Mouse (Mus musculus) CH12.LX (cell line): ENCODE data around the gene S100a6.

Experiments used
- CTCF ChIP-seq, 2 experiments: IDR thresholded peaks in 1 of 2; conservative IDR thresholded peaks in 1 of 2; 2 replicates each; pipeline ENCODE4 v1.5.1; 2011 to 2012; ENCODE audit warnings: low read depth in 2 of 2, low read length in 2 of 2, improper control_type of control experiment in 1 of 2, inconsistent platforms in 1 of 2, mild to moderate bottlenecking in 1 of 2, moderate library complexity in 1 of 2
- E2F4 ChIP-seq: IDR thresholded peaks from 2 replicates; pipeline ENCODE4 v1.6.1; 2011; ENCODE audit warnings: low read depth, low read length, improper control_type of control experiment; ENCODE audit not compliant: insufficient replicate concordance
- EP300 ChIP-seq: IDR thresholded peaks from 2 replicates; pipeline ENCODE4 v1.6.1; 2011; ENCODE audit warnings: low read length, improper control_type of control experiment
- ETS1 ChIP-seq: conservative IDR thresholded peaks from 2 replicates; pipeline ENCODE4 v1.6.1; 2012; ENCODE audit warnings: low read depth, mild to moderate bottlenecking, inconsistent platforms, low read length, improper control_type of control experiment, moderate library complexity
- KAT2A ChIP-seq: IDR thresholded peaks from 2 replicates; pipeline ENCODE4 v1.6.1; 2012; ENCODE audit warnings: low read length, improper control_type of control experiment, inconsistent platforms; ENCODE audit not compliant: insufficient replicate concordance
- MAX ChIP-seq: IDR thresholded peaks from 2 replicates; pipeline ENCODE4 v1.6.1; 2011; ENCODE audit warnings: low read length, improper control_type of control experiment
- NRF1 ChIP-seq: IDR thresholded peaks from 2 replicates; pipeline ENCODE4 v1.6.1; 2014; ENCODE audit warnings: low read depth, mild to moderate bottlenecking, inconsistent platforms, low read length, improper control_type of control experiment, moderate library complexity
- POLR2A ChIP-seq: IDR thresholded peaks from 2 replicates; pipeline ENCODE4 v1.6.1; 2011; ENCODE audit warnings: low read depth, mild to moderate bottlenecking, improper control_type of control experiment, low read length
- RAD21 ChIP-seq: IDR thresholded peaks from 2 replicates; pipeline ENCODE4 v1.6.1; 2011; ENCODE audit warnings: low read depth, mild to moderate bottlenecking, low read length, improper control_type of control experiment, moderate library complexity
- TCF12 ChIP-seq: IDR thresholded peaks from 2 replicates; pipeline ENCODE4 v1.6.1; 2014; ENCODE audit warnings: low read depth, mild to moderate bottlenecking, inconsistent platforms, low read length, improper control_type of control experiment
- USF1 ChIP-seq: IDR thresholded peaks from 2 replicates; pipeline ENCODE4 v1.6.1; 2014; ENCODE audit warnings: low read depth, mild to moderate bottlenecking, inconsistent platforms, low read length, improper control_type of control experiment
- ZC3H11A ChIP-seq: IDR thresholded peaks from 2 replicates; pipeline ENCODE4 v1.6.1; 2012; ENCODE audit warnings: low read depth, mild to moderate bottlenecking, inconsistent platforms, low read length, improper control_type of control experiment
- ZKSCAN1 ChIP-seq: IDR thresholded peaks from 2 replicates; pipeline ENCODE4 v1.6.1; 2012; ENCODE audit warnings: low read depth, inconsistent platforms, low read length, improper control_type of control experiment, borderline replicate concordance
- ZNF384 ChIP-seq: IDR thresholded peaks from 2 replicates; pipeline ENCODE4 v1.6.1; 2012; ENCODE audit warnings: low read depth, low read length, improper control_type of control experiment, inconsistent platforms

GRCm38 (mm10) chr3:90664219-90664618 lies 51.5 kb downstream of the S100a6 start:
- TF ChIP-seq CTCF (conservative IDR thresholded peaks at IDR 0.05 in 1 of 2, IDR thresholded peaks at IDR 0.05 in 1 of 2; ENCODE audit: low read depth in 2 of 2, low read length in 2 of 2) (peak; percentile 22 to 68; a peak in 2 of 4 replicates), NRF1 (no peak), ETS1 (no peak), POLR2A (no peak), USF1 (no peak), MAX (no peak), EP300 (no peak), KAT2A (no peak), E2F4 (no peak), RAD21 (peak; percentile 38), ZNF384 (no peak), TCF12 (no peak), ZKSCAN1 (no peak), ZC3H11A (no peak)
